Mouse (Mus musculus): ENCODE results near the gene Rasa3. TPM values are rescaled to one million over a fixed set of nuclear protein-coding genes. Genes with fewer than 3 reads are reported as not detected.

Rasa3 gene
- polyA plus RNA-seq, 1 experiment from 2014 or later = 20.2 TPM

GRCm38 (mm10) chr8:13667917-13668316, 9.5 kb downstream of the Rasa3 start:
- Histone ChIP-seq H3K4me1 (replicated peaks) (peaks cover 38% of the 10 kb centered on the region), H3K4me2 (no peak overlapping the region), H3K27me3 (no peaks in the 10 kb centered on the region), H3K36me3 (no peaks in the 10 kb centered on the region), H3K9ac (replicated peaks) (no peak overlapping the region), H3K4me3 (replicated peaks) (no peak overlapping the region), H3K27ac (peak overlapping the region; percentile 26; the same call in 1 of the 2 replicates), H3K9me3 (no peaks in the 10 kb centered on the region)
- 78% methylated on average over 4 of the region's 4 CpGs for WGBS
- peak; percentile 57; the same call in 1 of the 2 replicates for ATAC-seq (ENCODE audit: insufficient number of reproducible peaks, insufficient read depth, low FRiP score, low TSS enrichment, low read depth)

DNA sequence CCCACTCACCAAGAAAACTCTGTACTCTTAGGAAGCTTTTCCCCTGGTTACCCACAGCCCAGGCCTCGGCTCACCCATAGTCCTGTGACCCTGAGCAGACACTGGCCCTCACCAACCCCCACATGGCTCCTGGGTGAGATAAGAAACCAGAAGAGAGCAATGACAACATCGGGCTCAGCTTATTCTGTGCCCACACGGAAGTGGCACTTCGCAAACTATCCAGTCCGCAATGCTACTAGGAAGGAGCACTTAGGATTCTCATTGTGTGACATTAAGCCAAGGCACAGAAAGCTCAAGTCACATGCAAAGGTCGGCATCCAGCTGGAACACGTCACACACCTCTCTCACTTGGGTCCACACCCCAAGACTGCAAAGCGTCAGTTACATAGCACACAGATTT, 11.5 kb downstream of the Rasa3 start:
- H3K4me1 ChIP-seq (replicated peaks) = peaks cover 38% of the 10 kb centered on the region
- no peak overlapping the region for H3K27ac ChIP-seq
- H3K36me3 ChIP-seq = no peaks in the 10 kb centered on the region
- WGBS = 86% methylated on average over 8 of the region's 8 CpGs
- no peak overlapping the region for H3K4me3 ChIP-seq (replicated peaks)
- H3K9ac ChIP-seq (replicated peaks) = no peak overlapping the region
- H3K4me2 ChIP-seq = no peak overlapping the region
- H3K27me3 ChIP-seq = no peaks in the 10 kb centered on the region
- no peak for ATAC-seq (ENCODE audit: insufficient number of reproducible peaks, insufficient read depth, low FRiP score, low TSS enrichment, low read depth)
- no peaks in the 10 kb centered on the region for H3K9me3 ChIP-seq

DNA sequence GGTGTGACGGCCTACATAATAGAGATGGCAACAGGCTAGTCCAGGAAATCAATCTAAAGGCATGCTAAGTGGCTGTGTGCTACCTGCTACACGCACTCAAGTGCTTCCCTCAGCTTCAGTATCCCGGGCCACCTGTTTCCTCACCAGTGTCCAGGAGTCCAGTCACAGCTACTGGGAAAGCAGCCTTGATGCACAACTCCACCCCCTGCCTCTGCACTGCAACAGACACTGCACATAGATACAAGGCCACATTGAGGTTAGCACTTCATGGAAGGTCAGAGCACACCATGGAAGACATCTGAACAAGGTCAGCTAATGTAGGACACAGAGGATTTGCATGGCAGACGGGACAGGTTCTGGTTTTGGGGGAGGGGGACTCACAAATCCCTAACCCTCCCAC, 11.9 kb downstream of the Rasa3 start:
- Histone ChIP-seq H3K36me3 (no peaks in the 10 kb centered on the region), H3K4me1 (replicated peaks) (peaks cover 38% of the 10 kb centered on the region)

GRCm38 (mm10) chr8:13664711-13665210, 12.6 kb downstream of the Rasa3 start:
- Histone ChIP-seq H3K9ac (replicated peaks) (no peak overlapping the region), H3K27ac (no peak overlapping the region; the same call in 1 of the 2 replicates), H3K27me3 (no peaks in the 10 kb centered on the region), H3K4me1 (replicated peaks) (peaks cover 38% of the 10 kb centered on the region), H3K9me3 (no peaks in the 10 kb centered on the region), H3K36me3 (no peaks in the 10 kb centered on the region), H3K4me3 (replicated peaks) (no peak overlapping the region), H3K4me2 (no peak overlapping the region)
- no peak for ATAC-seq (ENCODE audit: insufficient number of reproducible peaks, insufficient read depth, low FRiP score, low TSS enrichment, low read depth)
- 81% methylated on average over 6 of the region's 6 CpGs for WGBS

More for the DNA sequence above, 11.9 kb downstream of the Rasa3 start:
- Histone ChIP-seq H3K4me3 (replicated peaks) (no peak overlapping the region), H3K4me2 (no peak overlapping the region), H3K9ac (replicated peaks) (no peak overlapping the region), H3K27ac (no peak overlapping the region), H3K27me3 (no peaks in the 10 kb centered on the region), H3K9me3 (no peaks in the 10 kb centered on the region)
- ATAC-seq (ENCODE audit: insufficient number of reproducible peaks, insufficient read depth, low FRiP score, low TSS enrichment, low read depth) = no peak
- WGBS = 77% methylated on average over 4 of the region's 4 CpGs

DNA sequence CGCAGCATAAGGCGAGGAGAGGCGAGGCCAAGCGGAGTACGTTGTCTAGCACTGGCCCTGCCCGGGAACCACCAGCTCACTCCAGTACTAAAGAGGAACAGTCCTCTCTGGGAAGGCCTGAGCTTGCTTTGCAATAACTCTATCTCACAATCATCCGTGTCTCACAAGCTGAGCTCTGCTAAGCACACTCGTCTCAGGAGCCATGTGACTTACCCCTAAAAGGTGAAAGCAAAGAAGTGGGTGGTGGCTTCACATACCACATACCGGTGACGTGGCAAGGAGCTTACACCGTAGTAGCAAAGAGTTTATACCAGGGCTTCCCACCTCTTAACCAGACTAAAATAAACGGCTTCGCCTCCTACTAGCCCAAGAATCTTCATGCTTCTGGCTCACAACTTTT, 17.1 kb downstream of the Rasa3 start:
- Histone ChIP-seq H3K27me3 (no peaks in the 10 kb centered on the region), H3K36me3 (no peaks in the 10 kb centered on the region), H3K4me2 (no peak overlapping the region), H3K4me3 (replicated peaks) (no peak overlapping the region), H3K27ac (no peak overlapping the region), H3K9me3 (no peaks in the 10 kb centered on the region), H3K9ac (replicated peaks) (no peak overlapping the region), H3K4me1 (replicated peaks) (peaks cover 15% of the 10 kb centered on the region)
- no peak for ATAC-seq (ENCODE audit: insufficient number of reproducible peaks, insufficient read depth, low FRiP score, low TSS enrichment, low read depth)
- WGBS = 88% methylated on average over 13 of the region's 13 CpGs

DNA sequence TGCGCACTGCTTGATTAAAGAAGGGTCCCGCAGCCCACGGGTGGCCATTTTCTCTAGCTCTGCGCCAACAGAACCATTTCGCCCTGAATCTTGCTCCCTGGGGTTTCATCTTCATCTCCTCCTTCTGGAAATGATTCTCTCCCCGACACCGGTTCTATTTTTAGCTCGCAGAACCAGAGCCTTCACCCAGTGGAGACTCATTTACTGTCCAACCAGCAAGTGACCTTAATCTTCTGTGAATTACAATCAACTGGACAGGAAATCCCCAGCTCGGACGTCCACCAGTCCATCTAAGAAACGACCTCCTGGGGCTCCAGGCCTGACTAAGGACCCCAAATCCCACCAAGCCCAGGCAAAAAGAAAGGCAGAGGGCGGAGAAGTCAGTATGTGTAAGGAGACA, 19.9 kb downstream of the Rasa3 start:
- Histone ChIP-seq H3K4me3 (replicated peaks) (no peak overlapping the region), H3K4me1 (replicated peaks) (no peaks in the 10 kb centered on the region), H3K9ac (replicated peaks) (no peak overlapping the region), H3K27ac (no peak overlapping the region), H3K36me3 (no peaks in the 10 kb centered on the region), H3K27me3 (no peaks in the 10 kb centered on the region), H3K4me2 (no peak overlapping the region), H3K9me3 (no peaks in the 10 kb centered on the region)
- no peak for ATAC-seq (ENCODE audit: insufficient number of reproducible peaks, insufficient read depth, low FRiP score, low TSS enrichment, low read depth)
- WGBS = 74% methylated on average over 12 of the region's 12 CpGs

DNA sequence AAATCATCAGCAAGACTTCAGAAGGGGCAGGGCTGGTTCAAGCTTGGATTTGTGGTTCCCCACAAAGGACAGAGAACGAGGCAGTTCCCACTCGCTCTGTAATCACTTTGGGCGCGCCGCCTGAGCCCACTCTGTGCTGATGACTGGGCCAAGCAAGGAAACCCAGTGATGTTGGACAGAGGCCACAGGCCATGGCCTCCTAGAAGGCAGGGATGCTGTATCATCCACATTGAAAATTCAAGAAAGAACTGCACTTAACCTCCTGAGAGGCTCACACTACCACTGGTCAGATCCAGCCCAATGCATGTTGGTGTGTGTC, 22.4 kb downstream of the Rasa3 start:
- no peak for ATAC-seq (ENCODE audit: insufficient number of reproducible peaks, insufficient read depth, low FRiP score, low TSS enrichment, low read depth)
- 97% methylated on average over 5 of the region's 5 CpGs for WGBS

DNA sequence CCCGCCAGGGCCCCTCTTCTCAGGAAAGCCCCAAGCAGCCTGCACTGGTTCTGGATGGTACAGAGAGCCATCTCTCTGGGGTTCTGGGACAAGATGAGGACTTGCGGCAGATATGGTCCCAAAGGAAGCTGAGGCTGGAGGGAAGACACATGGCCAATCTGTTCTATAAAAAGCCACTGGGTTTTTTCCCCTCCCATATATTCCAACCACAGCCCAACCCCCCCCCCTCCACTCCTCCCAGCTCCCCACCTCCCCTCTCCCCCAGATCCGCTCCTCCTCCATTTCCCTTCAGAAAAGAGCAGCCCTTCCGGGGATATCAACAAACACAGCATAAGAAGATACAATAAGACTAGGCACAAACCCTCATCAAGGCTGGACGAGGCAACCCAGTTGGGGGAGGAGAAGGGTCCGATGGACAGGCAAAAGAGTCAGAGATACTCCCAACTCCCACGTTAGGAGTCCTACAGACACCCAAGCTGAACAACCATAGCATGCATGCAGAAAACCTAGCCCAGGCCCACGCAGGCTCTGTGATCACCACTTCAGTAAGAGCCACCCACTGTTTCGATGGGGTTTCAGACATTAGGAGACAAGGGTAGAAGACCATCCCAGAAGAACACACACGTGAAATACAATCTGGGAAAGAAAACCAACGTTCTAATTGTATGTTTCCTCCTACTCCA, 22.9 kb downstream of the Rasa3 start:
- Histone ChIP-seq H3K27me3 (no peaks in the 10 kb centered on the region), H3K4me3 (replicated peaks) (no peak overlapping the region), H3K27ac (no peak overlapping the region), H3K4me2 (no peak overlapping the region), H3K9ac (replicated peaks) (no peak overlapping the region), H3K9me3 (no peaks in the 10 kb centered on the region), H3K4me1 (replicated peaks) (no peaks in the 10 kb centered on the region; the same call in 1 of the 2 replicates), H3K36me3 (no peaks in the 10 kb centered on the region)
- 86% methylated on average over 11 of the region's 11 CpGs for WGBS
- no peak for ATAC-seq (ENCODE audit: insufficient number of reproducible peaks, insufficient read depth, low FRiP score, low TSS enrichment, low read depth)

More for the DNA sequence above, 22.4 kb downstream of the Rasa3 start:
- no peak overlapping the region for H3K4me3 ChIP-seq (replicated peaks)
- H3K4me1 ChIP-seq (replicated peaks) = no peaks in the 10 kb centered on the region
- no peaks in the 10 kb centered on the region for H3K36me3 ChIP-seq
- no peak overlapping the region for H3K27ac ChIP-seq
- no peaks in the 10 kb centered on the region for H3K27me3 ChIP-seq
- H3K9me3 ChIP-seq = no peaks in the 10 kb centered on the region
- H3K9ac ChIP-seq (replicated peaks) = no peak overlapping the region
- H3K4me2 ChIP-seq = no peak overlapping the region

DNA sequence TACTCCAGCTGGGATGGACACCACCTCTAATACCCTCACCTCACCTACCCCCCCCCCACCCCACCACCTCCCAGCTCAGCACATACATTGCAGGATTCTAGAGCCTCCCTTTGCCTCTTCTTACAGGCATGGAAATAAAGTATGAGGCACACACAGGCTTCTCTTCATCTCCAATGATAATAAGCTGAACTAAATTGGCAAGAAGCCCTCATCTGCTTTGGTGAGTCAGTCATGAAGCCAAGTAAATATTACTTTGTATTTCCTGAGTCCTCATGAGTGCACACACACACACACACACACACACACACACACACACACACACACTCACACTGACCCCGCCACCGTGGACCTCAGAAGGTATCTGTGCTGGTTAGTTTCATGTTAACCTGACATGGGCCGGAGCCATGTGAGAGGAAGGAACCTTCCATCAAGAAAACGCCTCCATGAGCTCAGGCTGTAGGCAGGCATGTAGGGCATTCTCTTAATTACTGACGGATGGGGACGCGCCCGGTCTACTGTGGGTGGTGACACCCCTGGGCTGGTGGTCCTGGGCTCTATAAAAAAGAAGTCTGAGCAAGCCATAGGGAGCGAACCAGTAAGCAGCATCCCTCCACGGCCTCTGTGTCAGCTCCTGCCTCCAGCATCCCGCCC, 26.7 kb downstream of the Rasa3 start:
- ATAC-seq (ENCODE audit: insufficient number of reproducible peaks, insufficient read depth, low FRiP score, low TSS enrichment, low read depth) = no peak
- no peaks in the 10 kb centered on the region for H3K27me3 ChIP-seq
- H3K4me2 ChIP-seq = no peak overlapping the region
- no peak overlapping the region for H3K27ac ChIP-seq
- H3K9me3 ChIP-seq = no peaks in the 10 kb centered on the region
- H3K36me3 ChIP-seq = no peaks in the 10 kb centered on the region
- peaks cover 11% of the 10 kb centered on the region for H3K4me1 ChIP-seq (replicated peaks)
- no peak overlapping the region for H3K4me3 ChIP-seq (replicated peaks)
- 88% methylated on average over 11 of the region's 11 CpGs for whole genome bisulfite sequencing
- H3K9ac ChIP-seq (replicated peaks) = no peak overlapping the region

DNA sequence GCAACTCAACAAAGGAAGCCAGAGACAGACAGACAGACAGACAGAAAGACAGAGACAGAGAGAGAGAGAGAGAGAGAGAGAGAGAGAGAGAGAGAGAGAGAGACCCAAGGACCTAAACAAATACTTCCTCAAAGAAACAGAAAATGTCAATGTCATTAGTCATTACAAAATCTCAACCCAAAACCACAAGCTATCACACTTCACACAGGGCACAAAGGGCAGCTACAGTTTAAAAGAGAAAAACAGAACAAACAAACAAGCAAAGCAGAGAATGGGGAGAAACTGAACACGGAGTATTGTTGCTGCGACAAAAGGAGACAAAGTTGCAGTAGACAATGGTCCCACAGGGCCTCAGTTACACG, 28.3 kb downstream of the Rasa3 start:
- Histone ChIP-seq H3K9me3 (no peaks in the 10 kb centered on the region), H3K27me3 (no peaks in the 10 kb centered on the region), H3K27ac (no peak overlapping the region), H3K4me2 (no peak overlapping the region), H3K4me1 (replicated peaks) (peaks cover 23% of the 10 kb centered on the region), H3K4me3 (replicated peaks) (no peak overlapping the region), H3K9ac (replicated peaks) (no peak overlapping the region), H3K36me3 (no peaks in the 10 kb centered on the region)
- 60% methylated on average over 3 of the region's 3 CpGs for WGBS
- no peak for ATAC-seq (ENCODE audit: insufficient number of reproducible peaks, insufficient read depth, low FRiP score, low TSS enrichment, low read depth)

DNA sequence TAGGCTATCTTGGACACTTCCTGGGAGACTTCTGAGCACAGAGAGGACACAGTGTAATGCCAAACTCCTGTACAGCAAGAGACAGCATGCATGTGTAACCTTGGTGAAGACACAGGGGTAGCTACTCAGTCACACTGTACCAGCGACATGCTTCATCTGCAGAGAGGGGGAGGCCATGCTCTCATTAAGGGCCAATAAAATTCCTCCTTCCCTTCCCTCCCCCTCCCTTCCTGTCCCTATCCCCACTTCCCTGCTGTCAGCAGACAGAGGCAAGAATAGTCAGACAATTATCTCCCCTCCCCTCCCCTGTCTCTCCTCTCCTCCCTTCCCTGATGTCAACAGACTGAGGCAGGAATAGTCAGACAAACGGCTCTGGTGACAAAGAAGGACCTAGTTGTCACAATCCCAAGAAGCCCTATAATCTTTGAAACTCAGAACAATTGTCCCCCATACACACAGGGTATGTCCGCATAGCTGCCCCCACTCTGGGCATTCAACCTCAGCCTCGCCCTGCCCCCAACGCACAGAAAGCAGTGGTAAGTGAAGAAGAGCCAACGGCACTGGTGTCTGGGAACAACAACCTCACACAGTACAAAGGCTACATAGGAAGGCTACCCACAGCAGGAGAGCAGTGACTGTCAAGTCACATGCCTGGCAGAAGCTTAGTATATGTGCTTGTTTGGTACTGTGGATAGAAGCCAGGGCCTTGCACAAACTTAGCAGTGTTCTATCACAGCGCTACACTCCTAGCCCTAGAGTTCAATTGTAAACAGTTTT, 28.8 kb downstream of the Rasa3 start:
- Histone ChIP-seq H3K27me3 (no peaks in the 10 kb centered on the region), H3K9me3 (no peaks in the 10 kb centered on the region), H3K9ac (replicated peaks) (no peak overlapping the region), H3K36me3 (no peaks in the 10 kb centered on the region), H3K4me1 (replicated peaks) (peaks cover 29% of the 10 kb centered on the region), H3K4me3 (replicated peaks) (no peak overlapping the region), H3K27ac (peak overlapping the region; percentile 3; the same call in 1 of the 2 replicates), H3K4me2 (no peak overlapping the region)
- WGBS = 30% methylated on average over 7 of the region's 7 CpGs
- peak; percentile 10; the same call in 1 of the 2 replicates for ATAC-seq (ENCODE audit: insufficient number of reproducible peaks, insufficient read depth, low FRiP score, low TSS enrichment, low read depth)

All from limb, embryonic 12.5 days (tissue).